Mouse (Mus musculus) intestine, postnatal 0 days (tissue): ENCODE data around the gene Grm2. TPM values are rescaled to one million over a fixed set of nuclear protein-coding genes. Genes with fewer than 3 reads are reported as not detected.

ENCODE experiments used
- ATAC-seq: fragments of 200-750 bp; cut with Nextera tagmentation; 2 replicates; pipeline ENCODE4 v1.8.0; 2017; ENCODE audit warnings: mild to moderate bottlenecking, moderate TSS enrichment, moderate library complexity
- H3K27ac ChIP-seq: fragments of 300-500 bp; sonication (generic); 2 replicates; pipeline ENCODE4 v1.5.1; 2014; ENCODE audit warnings: mild to moderate bottlenecking, low read depth, low read length, moderate library complexity
- H3K27me3 ChIP-seq: fragments of 300-500 bp; sonication (generic); replicated peaks from 2 replicates; pipeline ENCODE4 v1.6.1; 2014; ENCODE audit warnings: low read length, mixed read lengths; ENCODE audit not compliant: control insufficient read depth, insufficient read depth
- H3K36me3 ChIP-seq: fragments of 300-500 bp; sonication (generic); 2 replicates; pipeline ENCODE4 v1.6.1; 2014; ENCODE audit warnings: mild to moderate bottlenecking, moderate library complexity; ENCODE audit not compliant: control insufficient read depth, insufficient read depth
- H3K4me1 ChIP-seq: fragments of 300-500 bp; sonication (generic); replicated peaks from 2 replicates; pipeline ENCODE4 v1.6.1; 2014; ENCODE audit warnings: antibody characterized with exemption, low read length, mixed read lengths; ENCODE audit not compliant: control insufficient read depth, insufficient read depth
- H3K4me2 ChIP-seq: fragments of 300-500 bp; sonication (generic); replicated peaks from 2 replicates; pipeline ENCODE4 v1.6.1; 2014; ENCODE audit warnings: low read depth, mild to moderate bottlenecking, moderate library complexity
- H3K4me3 ChIP-seq: fragments of 300-500 bp; sonication (generic); 2 replicates; pipeline ENCODE4 v1.5.1; 2014; ENCODE audit warnings: low read depth, low read length
- H3K9ac ChIP-seq: fragments of 300-500 bp; sonication (generic); 2 replicates; pipeline ENCODE4 v1.6.1; 2014; ENCODE audit warnings: mild to moderate bottlenecking, low read depth, low read length
- H3K9me3 ChIP-seq: fragments of 300-500 bp; sonication (generic); 2 replicates; pipeline ENCODE4 v1.6.1; 2016; ENCODE audit warnings: mixed run types; ENCODE audit not compliant: control insufficient read depth
- CTCF ChIP-seq: sonication (generic); IDR thresholded peaks from 2 replicates; pipeline ENCODE4 v1.5.1; 2016; ENCODE audit warnings: low read depth, mild to moderate bottlenecking, control low read depth, antibody characterized with exemption, moderate library complexity
- WGBS: fragments of 180-500 bp; shearing (Covaris S2); extraction: QIAGEN DNeasy Blood & Tissue Kit; methylation state at CpG from one replicate; pipeline ENCODE4 v1.1.7; 2014; 5-methylcytosine and 5-hydroxymethylcytosine counted together
- polyA plus RNA-seq: library from polyadenylated mRNA; unstranded; fragments of >200 nt; fragmentation: Nextera tagmentation; extraction: Ambion mirVana; gene quantifications from 2 replicates; pipeline ENCODE4 v1.2.1, GENCODE M21; 2015

The Grm2 gene
- not detected in 2 replicates for polyA plus RNA-seq

DNA sequence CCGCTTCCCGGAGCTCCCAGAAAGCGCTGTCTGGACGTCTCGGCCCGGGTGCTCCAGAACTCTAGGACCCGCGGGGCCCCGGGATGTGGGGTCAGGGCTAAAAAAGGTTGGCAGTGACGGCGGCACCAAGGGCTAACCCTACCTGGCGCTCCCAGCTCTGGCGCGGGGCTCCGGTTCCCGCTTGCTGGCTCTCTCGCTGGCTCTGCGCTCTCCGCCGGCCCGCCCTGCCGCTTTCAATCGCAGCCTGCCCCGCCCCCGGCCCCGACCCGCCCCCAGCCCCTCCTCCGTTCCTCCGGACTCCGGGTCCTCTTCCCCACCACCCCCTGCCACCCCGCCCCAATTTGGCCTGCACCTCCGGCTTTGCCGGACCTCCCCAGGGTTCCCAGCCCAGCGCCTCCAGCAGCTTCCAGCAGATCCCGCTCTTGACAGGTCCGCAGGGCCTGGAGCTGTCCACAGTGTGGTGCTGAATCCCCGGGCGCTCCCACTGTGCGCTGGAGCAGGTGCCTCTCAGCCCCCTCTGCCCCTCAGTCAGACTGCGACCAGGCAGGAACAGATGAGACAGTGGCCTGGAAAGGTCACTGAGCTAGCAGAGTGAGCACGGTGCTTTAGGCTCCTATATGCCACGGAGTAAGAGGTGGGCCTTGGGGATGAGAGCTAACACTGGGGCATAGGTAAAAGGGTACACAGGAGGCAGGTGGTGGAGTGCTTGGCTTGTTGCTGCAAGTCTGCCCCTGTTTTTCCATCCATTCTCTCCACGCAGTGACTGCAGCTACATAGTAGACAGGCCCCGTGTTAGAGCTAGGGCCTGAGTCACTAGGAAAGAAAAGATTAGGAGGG lies at the start of gene Grm2:
Gene Grm2, minus strand, starts transcription at position 199 of the 837 bp plus-strand sequence.
- WGBS, result 3% methylated on average over 43 of the region's 44 CpGs
- ATAC-seq, result 0 out of 2 replicates have a peak, but pooled peaks have one; percentile 29
- Histone ChIP-seq H3K4me1 (no peaks in the 10 kb centered on the region), H3K36me3 (peaks cover 27% of the 10 kb centered on the region), H3K9me3 (no peaks in the 10 kb centered on the region), H3K4me3 (peak within 1 kb of the TSS; percentile 29), H3K4me2 (peak within 1 kb of the TSS; percentile 58), H3K9ac (no peak within 1 kb of the TSS), H3K27ac (no peak within 1 kb of the TSS), H3K27me3 (peaks cover 24% of the 10 kb centered on the region; the same call in 1 of the 2 replicates)
- no peak for TF ChIP-seq CTCF

DNA sequence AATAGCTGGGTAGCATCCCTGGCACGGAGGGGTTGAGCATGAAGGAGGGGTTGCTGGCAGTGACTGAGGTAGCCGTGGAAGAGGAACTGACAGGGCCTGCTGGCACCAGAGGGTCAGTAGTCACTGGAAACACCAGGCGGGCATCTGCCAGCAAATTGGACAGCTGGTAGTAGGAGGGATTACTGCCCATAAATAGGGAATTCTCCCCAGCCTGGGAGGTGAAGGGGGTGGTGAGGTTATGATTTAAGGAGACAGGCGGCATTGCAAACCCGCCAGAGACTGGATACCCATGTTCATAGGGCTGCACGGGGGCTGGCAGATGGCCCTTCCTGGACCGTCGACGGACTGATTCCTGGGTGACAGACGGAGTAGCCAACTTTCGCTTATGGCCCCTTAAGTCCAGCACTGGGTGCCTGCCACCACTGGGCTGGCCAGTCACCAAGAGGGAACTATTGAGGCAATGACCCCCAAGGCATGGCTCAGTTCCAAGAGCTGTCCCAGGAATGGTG lies 37.1 kb upstream of the Grm2 start:
- no peak overlapping the region for H3K9ac ChIP-seq
- WGBS, result 92% methylated on average over 11 of the region's 11 CpGs

DNA sequence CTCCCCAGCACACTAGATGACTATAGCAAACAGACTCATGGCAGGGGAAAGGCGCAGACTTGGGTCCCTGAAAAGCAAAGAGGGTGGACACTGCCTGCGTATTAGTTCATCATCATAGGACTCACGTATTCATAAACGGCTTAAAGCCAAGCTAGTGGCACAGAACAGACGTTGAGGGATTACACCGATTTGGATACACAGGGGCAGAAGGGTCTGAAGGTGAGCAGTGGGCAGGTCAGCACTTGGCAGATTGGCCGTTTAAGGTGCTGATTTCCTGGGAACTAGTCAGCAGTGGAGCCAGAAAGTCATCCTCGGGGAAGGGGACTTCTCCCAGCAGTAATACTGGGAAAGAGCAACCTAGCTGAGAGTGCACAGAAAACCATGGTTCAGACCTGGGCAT lies 33.0 kb upstream of the Grm2 start:
- Histone ChIP-seq H3K4me1 (peaks cover 4% of the 10 kb centered on the region; the same call in 1 of the 2 replicates), H3K27me3 (no peaks in the 10 kb centered on the region), H3K4me3 (no peak overlapping the region), H3K4me2 (no peak overlapping the region), H3K9me3 (no peaks in the 10 kb centered on the region), H3K36me3 (peaks cover 19% of the 10 kb centered on the region), H3K9ac (no peak overlapping the region), H3K27ac (no peak overlapping the region)
- 82% methylated on average over 8 of the region's 8 CpGs for WGBS
- no peak for TF ChIP-seq CTCF
- ATAC-seq, result no peak

More for the DNA sequence above, 37.1 kb upstream of the Grm2 start:
- H3K27ac ChIP-seq, result no peak overlapping the region
- no peak overlapping the region for H3K4me2 ChIP-seq
- H3K27me3 ChIP-seq, result no peaks in the 10 kb centered on the region
- H3K4me1 ChIP-seq, result no peaks in the 10 kb centered on the region
- ATAC-seq, result no peak; the same call in 1 of the 2 replicates
- no peak overlapping the region for H3K4me3 ChIP-seq
- H3K36me3 ChIP-seq, result peaks cover 39% of the 10 kb centered on the region
- TF ChIP-seq CTCF, result no peak
- H3K9me3 ChIP-seq, result no peaks in the 10 kb centered on the region

DNA sequence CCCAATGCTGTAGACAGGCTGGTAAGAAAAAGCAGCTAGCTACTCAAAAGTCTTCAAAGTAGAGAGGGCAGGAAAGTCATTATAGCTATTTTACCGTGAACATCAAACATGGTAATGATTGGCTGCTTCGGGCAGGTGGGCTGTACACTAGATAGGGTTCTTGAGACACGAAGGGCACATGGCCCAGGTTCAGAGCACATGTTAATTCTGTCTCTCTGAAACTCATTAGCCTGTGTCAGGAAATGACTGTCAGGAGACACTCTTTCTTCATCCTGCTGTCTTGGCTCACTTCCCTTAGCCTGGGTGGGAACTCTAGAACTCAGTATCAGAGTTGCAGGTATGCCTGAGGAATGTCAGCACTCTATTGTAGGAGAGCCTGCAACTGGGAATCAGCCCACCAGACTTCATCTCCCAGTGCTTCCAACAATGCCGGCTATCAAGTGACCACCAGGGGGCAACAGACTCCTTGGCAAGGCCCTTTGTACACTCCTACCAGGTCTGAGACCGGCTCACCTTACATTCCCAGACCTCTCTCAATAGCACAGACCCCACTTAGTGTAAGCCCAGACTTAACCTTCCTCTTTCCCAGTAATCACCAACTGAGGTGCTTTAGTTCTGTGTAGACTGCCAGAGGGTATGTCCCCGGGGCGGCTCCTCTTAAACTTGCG lies 31.2 kb upstream of the Grm2 start:
- 30% methylated on average over 8 of the region's 8 CpGs for WGBS
- H3K27me3 ChIP-seq, result no peaks in the 10 kb centered on the region
- H3K4me3 ChIP-seq, result no peak overlapping the region
- peak; percentile 34; the same call in 1 of the 2 replicates for ATAC-seq
- no peaks in the 10 kb centered on the region for H3K9me3 ChIP-seq
- H3K4me2 ChIP-seq, result peak overlapping the region; percentile 32
- H3K9ac ChIP-seq, result no peak overlapping the region
- no peak overlapping the region for H3K27ac ChIP-seq
- peak; percentile 94 for TF ChIP-seq CTCF
- H3K36me3 ChIP-seq, result peaks cover 3% of the 10 kb centered on the region; the same call in 1 of the 2 replicates
- peaks cover 4% of the 10 kb centered on the region; the same call in 1 of the 2 replicates for H3K4me1 ChIP-seq

DNA sequence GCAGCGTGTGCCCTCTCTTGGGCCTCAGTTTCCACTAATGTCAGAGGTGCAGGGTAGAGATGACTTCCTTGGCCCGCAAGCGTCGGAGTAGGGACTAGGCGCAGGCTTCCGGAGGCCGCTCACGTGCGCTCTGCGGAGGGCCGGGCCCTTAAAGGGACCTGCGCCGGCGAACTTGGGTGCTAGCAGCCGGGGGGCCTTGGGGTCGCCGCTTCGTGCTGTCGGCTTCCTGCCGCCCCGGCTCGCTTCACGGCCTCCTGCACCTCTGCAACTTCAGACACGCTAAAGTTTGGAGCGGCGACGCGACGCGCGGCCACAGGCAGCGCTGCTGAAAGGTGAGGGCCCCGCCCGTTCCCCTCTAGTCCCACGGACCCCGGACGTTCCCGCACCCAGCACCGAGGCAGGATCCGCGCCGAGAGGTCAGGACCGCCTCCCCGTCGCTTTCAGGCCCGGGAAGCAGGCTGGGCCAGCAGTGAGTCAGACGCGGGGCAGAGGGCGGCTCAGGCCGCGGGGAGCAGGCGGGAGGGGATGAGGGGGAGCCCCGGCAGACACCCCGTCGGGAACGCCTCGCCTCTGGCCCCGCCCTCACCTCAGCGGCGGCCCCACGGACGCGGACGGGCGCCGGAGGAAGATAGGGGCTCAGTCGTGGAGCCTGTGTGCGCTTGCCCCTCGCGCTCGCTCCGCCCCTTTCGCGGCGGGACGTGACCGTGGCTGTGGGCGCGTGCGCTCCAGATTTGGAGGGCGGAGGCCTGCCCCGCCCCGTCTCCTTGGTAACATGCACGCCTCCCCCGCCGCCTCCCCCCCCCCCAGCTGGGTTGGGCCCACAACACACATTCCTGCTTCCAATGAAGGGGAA lies 29.6 kb upstream of the Grm2 start, which contains the start of gene Tex264:
Gene Tex264, minus strand, starts transcription at position 679 of the 853 bp plus-strand sequence.
- WGBS, result under 1% methylated on average over 83 of the region's 86 CpGs
- peak; percentile 85 for ATAC-seq
- Histone ChIP-seq H3K4me2 (peak within 1 kb of the TSS; percentile 96), H3K27ac (peak within 1 kb of the TSS; percentile 74), H3K27me3 (no peaks in the 10 kb centered on the region), H3K36me3 (peaks cover 13% of the 10 kb centered on the region), H3K4me3 (peak within 1 kb of the TSS; percentile 78), H3K9ac (peak within 1 kb of the TSS; percentile 76), H3K4me1 (peaks cover 4% of the 10 kb centered on the region; the same call in 1 of the 2 replicates), H3K9me3 (no peaks in the 10 kb centered on the region)
- no peak for TF ChIP-seq CTCF
